Mouse (Mus musculus) embryonic fibroblast, embryonic 13.5 days (primary cell): Measurements from ENCODE around the gene Gli1.

Source experiments
- CTCF ChIP-seq: IDR thresholded peaks from 2 replicates; pipeline ENCODE4 v1.5.1; 2011; ENCODE audit warnings: mild to moderate bottlenecking, control low read depth, low read length, moderate library complexity, borderline replicate concordance; ENCODE audit not compliant: insufficient read depth
- POLR2A ChIP-seq: IDR thresholded peaks from 2 replicates; pipeline ENCODE4 v1.6.1; 2011; ENCODE audit warnings: low read depth, mild to moderate bottlenecking, control low read depth, low read length, moderate library complexity

DNA sequence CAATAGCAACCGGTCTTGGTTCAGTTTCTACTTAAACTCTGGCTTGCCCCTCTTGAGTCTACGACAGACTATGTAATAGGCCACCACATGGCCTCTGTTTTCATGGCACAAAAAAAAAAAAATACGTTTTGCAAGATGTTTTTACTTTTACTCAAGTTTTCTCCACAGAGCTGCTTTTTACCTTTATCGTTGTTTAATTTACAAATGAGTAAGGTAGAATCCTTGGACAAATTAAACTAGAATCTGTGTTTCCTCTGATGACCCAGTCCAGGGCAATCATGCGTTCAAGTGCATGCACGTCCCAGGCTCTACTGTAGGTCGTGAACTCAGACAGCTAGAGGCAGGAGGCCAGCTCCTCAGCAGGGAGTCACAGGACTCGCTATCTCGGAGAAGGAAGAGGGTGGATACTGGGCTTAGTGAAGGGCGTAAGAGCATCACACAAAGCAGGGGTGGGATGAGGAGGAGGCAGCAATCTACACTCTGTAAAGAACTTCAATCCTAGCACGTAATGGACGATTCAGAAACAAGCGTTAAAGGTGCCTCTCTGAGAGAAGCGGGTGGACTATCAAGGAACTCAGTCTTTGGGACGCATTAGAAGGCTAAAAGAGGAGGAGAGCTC lies 52.1 kb downstream of the Gli1 start:
- TF ChIP-seq CTCF = no peak
- TF ChIP-seq POLR2A = peak; percentile 71
